Mouse (Mus musculus) urinary bladder, adult 18-20 months (tissue): Measurements from ENCODE around the gene Plcd1.

Source experiments
- DNase-seq, 2 experiments: peaks; one replicate each; pipeline ENCODE4 v3.0.0; 2022; ENCODE audit warnings: low spot score in 2 of 2, mixed read lengths in 2 of 2

Plcd1 gene

DNA sequence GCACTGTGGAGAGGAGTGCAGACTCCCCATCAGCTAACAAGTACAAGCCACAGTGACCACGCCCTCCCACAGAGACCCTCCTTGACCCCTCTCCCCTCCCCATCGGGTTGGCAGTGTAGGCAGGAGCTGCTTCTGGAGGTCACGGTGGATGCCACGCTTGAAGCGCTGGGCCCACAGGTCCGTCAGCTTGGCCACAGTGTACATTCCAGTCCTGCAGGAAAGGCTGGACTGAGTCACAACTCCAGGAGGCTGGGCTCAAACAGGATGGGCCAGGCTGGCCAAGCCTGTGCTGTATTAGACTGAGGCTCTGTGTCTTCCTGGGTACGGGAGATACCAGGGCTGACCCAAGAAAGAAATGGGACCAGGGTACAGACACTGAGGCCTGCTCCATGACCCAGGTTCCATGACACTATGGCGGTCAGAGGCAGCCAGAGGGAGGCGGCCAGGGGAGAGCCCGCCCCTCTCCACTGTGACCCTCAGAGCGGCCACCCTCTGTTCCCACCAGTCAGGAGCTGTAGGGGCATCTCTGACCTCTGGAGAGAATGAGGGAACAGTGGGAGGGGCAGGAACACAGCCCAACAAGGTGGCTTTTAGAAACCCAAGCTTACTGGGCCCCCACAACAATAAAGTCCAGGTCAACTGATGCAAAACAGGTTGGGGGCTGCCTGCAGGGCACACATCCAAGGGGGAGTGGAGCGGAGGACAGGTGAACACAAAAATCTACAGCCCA is 1.6 kb downstream of the Plcd1 start:
- peak in 1 of 2 experiments; percentile 76 for DNase-seq

DNA sequence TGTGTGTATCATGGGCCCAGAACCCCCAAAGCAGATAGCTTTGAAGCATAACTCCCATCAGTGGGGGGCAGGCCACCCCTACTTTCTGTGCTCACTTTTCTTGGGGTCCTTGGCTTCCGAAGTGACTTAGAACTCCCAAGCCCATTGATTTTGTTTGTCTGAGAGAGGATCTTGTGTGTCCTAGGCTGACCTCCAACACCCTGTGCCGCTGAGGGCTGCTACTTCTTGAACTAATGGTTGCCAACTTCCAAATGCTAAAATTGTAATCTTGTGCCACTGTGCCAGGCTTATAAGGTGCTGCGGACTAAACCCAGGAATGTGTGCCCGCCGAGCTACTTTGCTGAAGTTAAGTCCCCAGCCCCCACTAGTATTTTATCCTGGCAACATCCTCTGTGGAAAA is 2.8 kb downstream of the Plcd1 start:
- no peak for DNase-seq

DNA sequence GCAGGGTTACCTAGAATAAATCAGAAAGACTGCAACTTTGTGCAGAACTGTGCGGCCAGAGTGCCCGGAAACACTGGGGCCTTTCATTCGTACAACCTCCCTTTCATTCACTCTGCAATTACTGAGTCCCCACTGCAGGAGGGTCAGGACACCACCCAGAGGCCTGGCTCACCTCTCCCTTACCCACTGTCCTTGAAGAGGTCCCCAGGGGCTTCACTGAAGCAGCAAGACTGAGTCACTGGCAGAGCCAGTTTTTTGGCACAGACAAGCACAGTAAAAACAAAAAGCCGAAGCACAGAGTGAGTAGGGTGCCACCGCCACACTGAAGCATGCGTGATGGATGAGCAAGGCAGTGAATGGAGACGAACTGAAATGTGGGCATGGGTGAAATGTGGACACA is 3.9 kb downstream of the Plcd1 start:
- DNase-seq, result no peak

DNA sequence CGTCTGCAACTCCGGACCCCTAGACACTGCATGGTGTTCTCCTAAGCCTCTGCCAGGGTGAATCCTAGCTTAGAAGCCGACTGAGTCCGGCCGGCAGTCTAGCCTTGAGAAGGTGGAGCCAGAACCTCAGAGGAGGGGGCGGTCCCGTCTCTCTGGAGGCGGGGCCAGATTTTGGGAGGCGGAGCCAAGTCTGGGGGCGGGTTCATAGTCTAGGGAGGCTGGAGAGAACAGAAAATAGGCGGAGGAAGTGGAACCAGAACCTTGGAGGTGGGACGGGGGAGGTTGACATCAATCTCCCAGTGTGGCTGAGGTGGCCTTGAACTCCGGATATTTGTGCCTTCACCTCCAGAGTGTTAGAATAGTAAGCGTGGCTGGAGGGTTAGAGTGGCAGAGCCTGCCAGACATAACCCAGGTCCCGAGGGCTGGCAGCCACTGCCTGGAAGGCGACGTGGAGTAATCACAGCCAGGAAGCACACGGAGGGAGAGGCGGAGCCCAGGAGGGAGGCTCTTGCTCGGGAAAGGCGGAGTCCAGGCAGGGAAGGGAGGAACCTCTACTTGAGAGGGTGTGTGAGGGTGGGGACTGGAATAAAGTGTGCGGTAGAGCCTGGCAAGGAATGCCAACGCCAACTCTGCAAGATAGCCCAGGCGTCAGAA is 5.0 kb downstream of the Plcd1 start:
- DNase-seq, result peak; percentile 93 to 98

DNA sequence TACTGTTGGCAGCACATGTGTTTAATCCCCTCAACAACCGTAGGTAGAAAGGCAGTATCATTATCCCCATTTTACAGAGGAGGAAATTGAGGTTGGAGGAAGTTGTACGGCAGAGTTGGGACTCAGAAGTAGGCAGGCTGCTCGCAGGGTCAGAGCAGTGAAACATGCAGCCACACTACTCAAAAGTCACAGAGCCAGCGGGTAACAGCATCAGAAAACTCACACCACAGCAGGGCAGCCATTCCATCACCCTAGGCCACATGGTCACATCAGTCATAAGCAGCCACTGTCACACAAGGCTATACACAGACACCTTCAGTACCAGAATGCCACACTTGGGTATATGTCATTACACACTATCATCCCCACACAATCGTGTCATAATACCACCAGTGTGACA is 6.0 kb downstream of the Plcd1 start:
- DNase-seq, result no peak

DNA sequence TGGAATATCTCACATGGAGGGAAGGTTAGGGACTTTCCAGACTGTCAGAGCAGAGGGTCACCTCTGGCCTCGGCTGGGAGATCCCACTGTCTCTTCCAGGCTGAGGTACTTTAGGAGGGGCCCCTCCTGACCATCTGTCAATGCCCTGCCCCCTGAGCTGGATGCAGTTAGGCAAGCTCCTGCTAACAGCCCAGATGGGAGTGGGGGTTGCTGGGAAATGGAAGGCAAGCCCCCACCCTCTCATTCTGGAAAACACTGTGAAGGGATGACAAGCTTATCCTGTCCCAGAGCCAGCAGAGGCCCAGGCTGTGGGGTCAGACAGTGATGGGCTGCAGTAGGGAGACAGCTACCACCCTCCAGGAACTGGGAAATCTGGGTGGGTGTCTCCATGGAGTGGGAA is 6.9 kb downstream of the Plcd1 start:
- DNase-seq, result no peak

DNA sequence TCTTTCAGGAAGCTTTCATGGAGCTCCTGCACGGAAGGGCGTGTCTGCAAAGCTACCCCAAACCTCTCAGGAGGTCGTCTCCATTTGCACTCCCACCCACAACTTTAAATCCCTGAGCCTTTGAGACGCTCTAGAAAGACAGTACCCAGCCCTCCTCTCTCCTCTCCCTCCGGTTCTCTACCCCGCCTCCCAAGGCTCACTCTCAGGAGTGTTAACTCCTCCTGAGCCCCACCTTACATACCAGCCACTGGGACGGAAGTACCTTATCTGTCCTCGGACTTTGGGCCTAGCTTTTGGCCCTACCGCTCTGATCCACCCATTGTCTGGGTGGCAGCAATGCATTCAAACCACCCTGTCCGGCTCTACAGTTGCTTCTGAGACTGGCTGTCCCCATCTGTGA is 9.3 kb downstream of the Plcd1 start:
- DNase-seq, result no peak

DNA sequence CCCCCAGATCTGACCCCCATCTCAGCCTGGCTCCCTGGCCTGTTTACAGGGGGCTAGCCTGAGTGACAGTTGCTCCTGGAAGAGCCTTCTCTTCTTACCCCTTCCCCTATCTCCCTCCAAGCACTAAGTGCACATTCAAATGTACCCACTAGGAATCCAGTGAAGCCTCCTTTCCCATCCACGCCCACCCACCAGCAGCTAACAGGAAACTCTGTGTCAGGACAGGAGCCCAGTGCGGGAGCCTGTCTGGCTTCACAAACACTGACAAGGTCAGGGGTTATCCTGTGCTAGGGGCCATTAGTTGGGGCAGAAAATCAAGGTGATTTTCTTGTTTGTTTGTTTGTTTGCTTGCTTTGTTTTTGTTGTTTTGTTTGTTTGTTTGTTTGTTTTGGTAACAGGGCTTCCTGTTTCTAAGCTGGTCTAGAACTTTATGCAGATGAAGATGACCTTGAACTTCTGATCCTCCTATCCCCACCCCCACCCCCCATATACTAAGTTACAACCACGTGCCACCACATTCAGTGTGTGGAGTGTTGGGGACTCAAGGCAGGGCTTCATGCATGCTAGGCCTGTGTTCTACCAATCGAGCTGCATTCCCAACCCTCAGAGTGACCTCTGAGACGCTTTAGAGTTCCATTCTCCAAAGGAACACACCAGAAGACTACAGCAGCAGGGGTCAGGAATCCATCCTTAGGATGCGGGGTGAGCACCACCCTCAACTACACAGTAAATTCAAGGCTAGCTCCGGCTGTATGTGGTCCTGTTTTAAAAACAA is 10.5 kb downstream of the Plcd1 start:
- DNase-seq, result no peak

DNA sequence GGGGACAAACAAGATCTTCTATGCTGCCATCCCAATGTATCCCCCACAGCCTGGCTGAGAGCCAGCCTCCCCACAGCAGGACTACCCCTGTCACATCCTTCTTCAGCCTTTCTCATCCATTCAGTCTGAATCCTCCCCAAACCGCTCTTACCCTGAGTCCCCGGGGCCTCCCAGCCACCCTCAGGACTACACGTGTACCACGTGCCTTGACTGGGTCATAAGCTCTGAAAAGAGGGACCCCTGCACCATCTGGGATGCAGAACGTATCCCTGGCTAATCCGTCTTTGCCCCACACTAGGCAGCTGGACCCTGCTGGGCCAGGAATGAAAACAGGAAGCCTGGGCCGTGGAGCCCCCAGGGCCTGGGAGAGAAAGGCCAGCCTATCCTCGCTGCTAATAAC is 11.3 kb downstream of the Plcd1 start:
- no peak for DNase-seq

DNA sequence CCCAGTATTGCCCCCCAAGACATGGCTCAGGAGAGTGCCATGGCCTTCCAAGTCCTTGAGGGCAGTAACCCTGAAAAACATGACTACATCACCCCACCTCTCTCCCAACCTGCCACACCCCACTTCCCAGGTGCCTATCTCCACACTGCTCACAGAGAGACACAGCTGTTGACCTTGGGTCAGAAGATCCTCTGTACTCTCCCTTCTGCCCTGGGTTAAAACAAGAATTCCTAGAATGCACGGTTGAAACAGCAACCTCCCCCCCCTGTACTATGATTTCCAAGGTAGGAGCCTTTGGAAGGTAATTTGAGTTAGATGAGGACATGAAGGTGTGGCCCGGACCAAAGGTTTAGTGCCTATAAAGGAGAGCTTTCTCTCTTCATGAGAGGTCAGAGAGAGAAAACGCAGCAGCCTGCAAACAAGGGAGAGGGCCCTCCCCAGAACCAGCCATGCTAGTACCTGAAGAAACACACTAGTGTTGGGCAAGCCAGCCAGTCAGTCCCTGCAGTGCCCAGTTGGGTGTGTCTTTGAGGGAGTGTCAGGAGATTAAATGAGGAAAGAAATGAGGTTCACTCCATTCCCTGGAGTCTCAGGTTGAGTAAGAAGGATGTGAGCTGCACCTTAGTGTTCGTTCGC is 13.1 kb downstream of the Plcd1 start:
- no peak for DNase-seq

DNA sequence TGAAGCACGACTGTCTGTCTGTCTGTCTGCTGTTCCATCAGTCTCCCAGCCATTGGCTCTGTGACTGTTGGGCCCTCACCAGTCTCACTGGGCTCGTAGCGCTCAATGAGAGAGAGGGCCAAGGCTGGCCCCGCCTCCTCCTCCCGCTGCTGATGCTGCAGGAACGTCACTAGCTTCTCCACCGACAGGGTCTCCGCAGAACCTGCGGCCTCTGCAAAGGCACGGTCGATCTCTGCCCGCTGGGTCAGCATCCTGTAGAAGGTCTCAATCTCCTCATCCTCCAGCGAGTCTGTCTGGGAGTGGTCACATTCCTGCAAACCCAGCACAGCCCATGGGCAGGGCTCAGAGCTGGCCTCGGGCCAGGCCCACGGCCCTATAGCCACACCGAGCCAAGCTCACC is 17.6 kb downstream of the Plcd1 start:
- no peak for DNase-seq

DNA sequence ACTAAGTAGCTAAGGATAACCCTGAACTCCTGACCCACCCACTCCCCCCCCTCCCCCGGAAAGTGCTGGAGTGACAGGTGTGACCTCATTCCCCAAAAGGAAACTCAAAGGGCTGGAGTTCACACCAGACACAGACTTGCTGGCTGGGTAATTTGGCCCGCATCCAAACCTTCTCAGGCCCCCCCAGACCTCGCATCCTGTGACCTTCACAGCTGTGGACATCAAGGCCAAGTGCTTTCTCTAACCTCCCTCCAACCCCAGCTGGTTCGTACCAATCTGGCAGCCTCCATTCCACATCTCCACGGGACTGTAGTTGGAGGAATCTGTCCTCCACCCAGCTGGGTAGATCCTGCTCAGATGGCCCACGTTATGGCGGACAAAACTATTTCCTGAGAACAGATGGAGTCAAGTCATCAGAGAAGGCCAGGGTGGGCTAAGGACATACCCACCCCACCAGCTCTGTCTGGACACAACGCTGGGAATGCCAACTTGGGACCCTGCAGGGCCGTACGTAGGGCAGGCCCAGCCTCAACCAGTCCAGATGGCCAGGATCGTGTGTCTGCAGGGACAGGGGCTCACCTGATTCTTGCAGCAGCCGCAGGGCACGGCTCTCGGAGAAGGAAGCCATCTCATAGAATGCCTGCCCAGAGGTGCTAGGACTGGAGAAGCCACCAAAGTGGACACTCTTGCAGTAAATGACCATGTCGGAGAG is 20.0 kb downstream of the Plcd1 start:
- no peak for DNase-seq

DNA sequence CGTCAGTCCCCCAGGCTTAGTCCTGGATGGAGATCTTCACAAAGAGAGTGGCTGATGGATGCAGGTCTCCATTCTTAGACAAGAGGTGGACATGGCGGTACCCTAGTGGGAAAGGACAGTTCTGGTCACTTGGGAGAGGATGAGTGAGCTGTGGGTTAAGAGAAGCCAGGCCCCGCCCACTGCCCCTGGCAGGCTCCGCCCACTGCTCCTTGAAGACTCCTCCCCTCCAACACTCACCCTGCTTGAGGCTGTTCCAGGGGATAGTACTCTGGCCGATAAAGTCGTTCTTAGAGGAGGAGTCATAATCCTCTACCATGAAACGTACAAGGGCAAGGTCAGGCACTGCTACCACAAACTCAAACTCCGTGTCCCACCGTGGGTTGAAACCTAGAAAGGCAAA is 21.5 kb downstream of the Plcd1 start:
- DNase-seq, result no peak

DNA sequence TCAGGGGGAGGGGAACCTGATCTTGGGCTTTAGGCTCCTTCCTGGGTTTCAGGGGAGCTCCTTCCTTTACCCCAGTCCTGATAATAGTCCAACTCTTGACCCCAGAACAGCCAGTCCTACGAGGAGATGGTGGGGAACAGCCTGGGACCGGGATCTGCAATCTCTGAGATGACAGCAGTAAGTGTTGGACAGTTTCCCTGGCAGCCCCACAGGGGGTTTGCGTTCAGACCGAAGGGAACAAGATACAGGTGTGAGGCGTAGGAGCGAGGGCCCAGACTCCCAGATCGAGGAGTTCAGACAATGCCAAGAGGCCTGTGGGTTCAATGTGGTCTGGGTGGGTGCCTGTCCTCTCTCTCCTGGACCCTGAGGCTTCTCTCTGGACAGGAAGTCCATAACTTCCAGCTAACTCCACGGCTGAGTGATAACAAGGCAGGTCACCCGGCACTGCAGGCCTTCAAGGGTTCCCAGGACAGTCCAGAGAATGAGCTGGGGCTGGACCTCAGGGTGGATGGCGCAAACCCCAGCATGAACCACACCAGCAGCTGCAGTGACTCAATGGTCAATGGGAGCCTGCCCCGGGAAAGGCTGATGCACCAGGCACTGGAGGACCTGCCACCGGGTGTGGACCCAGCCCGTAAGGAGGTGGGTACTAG is 23.0 kb downstream of the Plcd1 start:
- DNase-seq, result no peak

DNA sequence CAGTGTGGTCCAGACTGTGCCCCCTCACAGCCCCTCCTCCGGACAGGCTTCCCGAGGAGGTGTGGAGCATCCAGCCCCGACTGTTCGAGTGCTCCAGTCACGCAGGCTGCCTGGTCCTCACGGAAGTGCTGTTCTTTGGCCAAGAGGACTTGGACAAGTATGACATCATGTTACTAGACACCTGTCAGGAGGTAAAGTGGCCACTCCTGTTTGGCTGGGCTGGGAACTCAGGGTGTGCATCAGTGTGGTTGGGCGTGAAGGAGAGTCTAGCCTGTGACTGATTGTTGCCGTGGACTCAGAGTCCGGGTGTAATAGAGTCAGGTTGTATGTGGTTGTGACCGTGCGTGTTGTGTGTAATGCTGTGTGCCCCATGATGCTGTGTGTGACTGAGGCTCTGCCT is 25.0 kb downstream of the Plcd1 start:
- DNase-seq, result no peak

DNA sequence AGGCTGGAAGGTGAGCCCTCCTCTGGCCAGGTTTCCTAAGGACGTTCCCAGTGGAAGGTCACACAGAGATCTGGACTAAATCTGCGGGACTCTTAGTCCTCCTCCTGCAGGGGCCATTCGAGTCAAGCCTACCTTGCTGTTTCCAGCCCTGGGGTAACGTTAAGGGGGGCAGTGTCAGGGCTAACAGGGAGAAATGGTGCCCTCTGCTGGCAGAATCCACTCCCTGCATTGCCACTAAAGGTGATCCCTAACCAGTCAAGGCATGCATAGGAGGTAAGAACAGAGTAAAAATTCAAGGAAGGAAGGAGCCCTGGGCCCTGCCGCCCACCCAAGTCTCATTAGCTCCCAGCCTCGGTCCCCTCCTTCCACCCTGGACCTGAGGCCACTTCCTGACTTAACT is 25.7 kb downstream of the Plcd1 start:
- peak in 1 of 2 experiments; percentile 65 for DNase-seq

DNA sequence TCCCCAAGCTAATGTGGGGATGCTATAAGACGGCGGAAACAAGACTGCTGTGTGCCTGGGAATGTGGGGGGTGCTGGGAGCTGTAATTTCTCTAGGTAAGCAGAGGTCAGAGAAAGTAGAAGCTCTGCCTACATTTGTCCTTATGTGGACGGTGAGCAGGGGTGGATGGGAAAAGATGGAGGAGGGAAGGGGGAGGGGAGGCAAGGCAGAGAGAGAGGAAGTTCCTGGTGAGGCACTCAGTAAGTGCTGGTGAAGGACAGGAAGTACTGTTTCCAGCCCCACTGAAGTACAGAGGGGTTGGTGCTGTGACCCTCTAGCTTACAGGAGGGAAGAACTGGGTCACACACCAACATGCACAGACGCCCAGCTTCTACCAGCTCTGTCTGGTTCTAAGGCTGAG is 29.0 kb downstream of the Plcd1 start:
- no peak for DNase-seq

DNA sequence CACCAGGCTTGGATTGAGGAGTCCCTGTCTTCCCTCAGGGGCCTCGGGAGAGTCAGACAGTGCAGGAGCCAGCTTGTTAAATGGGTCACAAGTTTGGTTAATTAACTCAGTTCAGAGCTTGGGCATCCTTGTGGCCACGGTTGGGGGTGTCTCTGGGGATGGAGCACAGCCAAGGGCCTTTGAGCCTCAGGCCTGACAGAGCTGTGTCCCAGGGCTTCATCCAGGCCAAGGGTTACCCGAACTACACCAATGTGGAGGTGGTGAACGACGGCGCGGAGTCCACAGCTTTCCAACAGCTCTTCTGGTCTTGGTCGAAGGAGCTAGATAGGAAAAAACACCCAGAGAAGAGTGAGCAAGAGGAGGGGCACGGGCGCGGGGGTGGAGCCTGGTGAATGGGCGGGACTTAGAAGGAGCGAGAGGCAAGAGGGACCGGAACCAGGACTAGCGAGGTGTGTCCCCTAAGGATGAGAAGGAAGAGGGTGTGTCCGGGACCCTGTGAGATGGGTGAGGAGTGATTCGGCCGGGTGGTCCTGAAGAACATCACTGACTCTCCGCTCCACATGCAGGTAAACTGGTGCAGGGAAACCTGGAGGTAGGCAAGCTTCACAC is 30.2 kb downstream of the Plcd1 start:
- no peak for DNase-seq

DNA sequence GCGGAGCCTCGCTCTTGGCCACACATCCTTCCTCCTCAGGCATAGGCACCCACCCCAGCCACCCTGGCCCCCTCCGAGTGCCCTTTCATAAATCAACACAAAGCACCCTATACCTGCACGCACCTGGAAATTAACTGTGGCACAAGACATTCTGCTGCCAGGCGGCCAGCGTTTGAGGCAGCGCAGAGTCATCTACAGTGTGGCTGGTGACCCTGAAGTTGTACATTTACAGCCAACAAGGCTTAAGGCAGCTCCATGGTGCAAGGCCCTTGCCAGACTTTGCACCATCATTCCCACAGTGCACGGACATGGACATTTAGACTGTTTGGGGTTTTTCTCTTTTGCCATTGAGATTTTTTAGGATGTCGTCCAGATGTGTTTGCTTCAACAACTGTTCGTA is 32.6 kb downstream of the Plcd1 start:
- DNase-seq, result no peak

DNA sequence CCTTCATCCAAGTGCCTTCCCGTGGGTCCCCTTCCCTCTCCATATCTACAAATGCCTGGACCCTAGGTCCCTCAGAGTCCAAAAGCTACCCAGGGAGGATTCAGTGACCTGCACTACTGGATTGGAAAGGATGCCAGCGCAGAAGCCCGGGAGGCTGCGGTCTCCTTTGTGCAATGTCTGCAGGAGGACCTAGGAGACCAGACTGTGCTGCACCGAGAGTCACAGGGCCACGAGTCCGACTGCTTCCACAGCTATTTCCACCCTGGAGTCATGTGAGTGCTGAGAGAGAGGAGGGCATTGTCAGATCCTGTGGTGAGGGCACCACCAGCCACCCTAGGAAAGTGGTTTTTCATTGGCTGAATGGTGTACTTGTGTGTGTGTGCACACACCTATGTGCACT is 35.1 kb downstream of the Plcd1 start:
- DNase-seq, result no peak

DNA sequence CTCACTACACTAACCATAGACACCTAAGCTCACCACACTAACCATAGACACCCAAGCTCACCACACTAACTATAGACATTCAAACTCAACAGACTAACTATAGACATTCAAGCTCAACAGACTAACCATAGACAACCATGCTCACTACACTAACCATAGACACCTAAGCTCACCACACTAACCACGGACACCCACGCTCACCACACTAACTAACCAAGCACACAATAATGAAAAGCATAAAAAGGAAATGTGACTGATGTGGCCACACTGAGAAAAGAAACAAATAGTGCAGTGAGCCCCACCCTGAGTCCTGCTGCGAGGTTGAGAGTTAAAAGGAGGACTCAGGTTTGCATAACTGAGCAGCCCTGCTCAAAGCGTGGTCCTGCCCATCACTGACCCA is 38.0 kb downstream of the Plcd1 start:
- no peak for DNase-seq
